Mouse (Mus musculus) testis, adult 2 months (tissue): ENCODE results near the gene Bach2. TPM values are rescaled to one million over a fixed set of nuclear protein-coding genes. Genes with fewer than 3 reads are reported as not detected.

Experiments used
- H3K27ac ChIP-seq: fragments of 200-500 bp; 2 replicates; pipeline ENCODE4 v1.5.1; 2012; ENCODE audit warnings: low read depth, low read length; ENCODE audit not compliant: control insufficient read depth, insufficient read depth
- H3K27me3 ChIP-seq: fragments of 200-500 bp; 2 replicates; pipeline ENCODE4 v1.6.1; 2012; ENCODE audit warnings: mild to moderate bottlenecking, low read length, moderate library complexity; ENCODE audit not compliant: control insufficient read depth, insufficient read depth
- H3K36me3 ChIP-seq: fragments of 200-500 bp; 2 replicates; pipeline ENCODE4 v1.6.1; 2012; ENCODE audit warnings: mild to moderate bottlenecking, low read length; ENCODE audit not compliant: control insufficient read depth, insufficient read depth
- H3K4me1 ChIP-seq: fragments of 200-500 bp; 2 replicates; pipeline ENCODE4 v1.6.1; 2012; ENCODE audit warnings: low read length; ENCODE audit not compliant: control insufficient read depth, insufficient read depth
- H3K4me3 ChIP-seq: fragments of 200-500 bp; 2 replicates; pipeline ENCODE4 v1.5.1; 2012; ENCODE audit warnings: low read depth, mild to moderate bottlenecking, low read length, moderate library complexity, mixed read lengths; ENCODE audit not compliant: control insufficient read depth
- CTCF ChIP-seq: fragments of 200-500 bp; IDR thresholded peaks from 2 replicates; pipeline ENCODE4 v1.5.1; 2012; ENCODE audit warnings: low read depth, mild to moderate bottlenecking, inconsistent platforms, low read length, moderate library complexity; ENCODE audit not compliant: control insufficient read depth, insufficient read depth, insufficient replicate concordance
- POLR2A ChIP-seq: fragments of 200-500 bp; IDR thresholded peaks from 2 replicates; pipeline ENCODE4 v1.6.1; 2012; ENCODE audit warnings: low read depth, mild to moderate bottlenecking, inconsistent platforms, low read length, moderate library complexity; ENCODE audit not compliant: control insufficient read depth
- polyA plus RNA-seq: library from polyadenylated mRNA; depleted of rRNA; stranded (reverse); fragments of >200 nt; gene quantifications from 2 replicates; pipeline ENCODE4 v1.2.3, GENCODE M21; 2012

The Bach2 gene
- polyA plus RNA-seq, 1 experiment: 2.3 TPM

DNA sequence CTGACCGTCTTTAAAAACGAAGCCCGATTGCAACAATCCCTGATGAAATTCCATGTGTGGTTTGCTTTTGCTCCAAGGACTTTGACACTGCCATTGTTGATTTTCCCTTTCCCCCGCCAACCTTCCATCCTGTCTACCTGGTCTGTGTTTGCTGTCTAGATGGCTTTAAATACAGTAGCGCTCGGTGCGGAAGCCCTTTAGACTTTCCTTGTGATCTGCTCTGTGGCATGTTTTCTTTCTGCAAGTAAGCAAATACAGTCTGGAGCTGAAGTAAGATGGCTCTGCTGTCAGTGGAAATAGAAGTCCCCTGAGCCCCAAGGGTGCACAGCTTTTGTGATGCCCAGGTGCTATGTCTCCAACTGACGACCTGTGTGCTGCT, 332.3 kb downstream of the Bach2 start:
- Histone ChIP-seq H3K27me3 (no peaks in the 10 kb centered on the region), H3K4me3 (no peak overlapping the region), H3K4me1 (no peaks in the 10 kb centered on the region), H3K27ac (no peak overlapping the region), H3K36me3 (no peaks in the 10 kb centered on the region)
- TF ChIP-seq CTCF: no peak
- no peak for TF ChIP-seq POLR2A

DNA sequence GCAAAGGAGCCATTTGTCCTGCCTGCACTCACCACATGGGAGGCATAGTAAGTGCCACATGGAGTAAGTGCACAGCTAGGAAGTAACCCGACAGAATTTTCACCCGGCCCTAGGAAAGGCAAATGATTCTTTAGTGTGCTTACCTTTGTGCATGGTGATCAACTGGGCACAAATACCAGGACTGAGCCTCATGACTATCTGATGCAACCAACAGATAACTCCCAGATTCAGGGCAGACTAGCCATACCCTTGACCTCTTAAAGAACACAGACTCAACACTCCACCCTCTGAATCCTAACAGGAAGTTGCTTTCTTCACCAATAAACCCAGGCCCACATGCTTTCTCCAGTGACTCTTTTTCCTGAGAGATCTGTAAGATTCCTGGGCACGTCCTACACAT, 332.8 kb downstream of the Bach2 start:
- H3K36me3 ChIP-seq: no peaks in the 10 kb centered on the region
- no peak overlapping the region for H3K4me3 ChIP-seq
- TF ChIP-seq POLR2A: no peak
- TF ChIP-seq CTCF: no peak
- no peaks in the 10 kb centered on the region for H3K4me1 ChIP-seq
- H3K27ac ChIP-seq: no peak overlapping the region
- no peaks in the 10 kb centered on the region for H3K27me3 ChIP-seq

DNA sequence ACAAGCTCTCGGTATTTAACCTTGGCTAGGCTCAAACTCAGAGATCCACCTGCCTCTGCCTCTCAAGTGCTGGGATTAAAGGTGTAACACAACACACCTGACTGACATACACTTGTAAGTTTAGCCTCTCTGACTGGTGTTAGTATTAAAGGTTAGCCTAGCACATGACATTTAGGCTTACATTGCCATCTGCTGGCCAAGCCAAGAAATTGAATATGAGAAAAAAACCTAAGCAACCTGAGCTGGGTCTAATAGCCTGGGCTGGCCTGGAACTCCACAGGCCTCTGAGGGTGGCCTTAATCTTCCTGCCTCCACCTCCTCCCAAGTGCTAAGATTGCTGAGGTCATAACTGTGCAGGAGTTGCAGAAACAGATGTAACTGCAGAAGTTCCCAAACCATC, 333.5 kb downstream of the Bach2 start:
- Histone ChIP-seq H3K4me1 (no peaks in the 10 kb centered on the region), H3K27me3 (no peaks in the 10 kb centered on the region), H3K4me3 (no peak overlapping the region), H3K27ac (no peak overlapping the region), H3K36me3 (no peaks in the 10 kb centered on the region)
- TF ChIP-seq POLR2A (no peak), CTCF (no peak)

DNA sequence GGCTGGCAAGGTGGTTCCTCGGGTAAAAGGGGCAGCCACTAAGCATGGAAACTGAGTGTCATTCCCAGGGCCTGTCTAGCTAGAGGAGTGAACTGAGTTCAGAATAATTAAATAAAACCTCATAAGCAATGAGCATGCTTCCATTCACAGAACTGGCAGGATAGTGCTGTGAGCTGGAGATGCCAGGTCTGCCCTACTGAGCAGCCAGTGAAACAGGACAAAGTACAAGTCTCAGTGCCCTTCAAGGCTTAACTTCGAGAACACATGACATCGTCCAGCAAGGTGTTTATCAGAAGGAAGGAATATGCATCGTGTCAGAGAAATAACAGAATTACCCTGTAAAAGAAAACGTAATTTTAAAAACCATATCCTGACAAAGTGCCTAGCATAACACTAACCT, 335.0 kb downstream of the Bach2 start:
- Histone ChIP-seq H3K36me3 (no peaks in the 10 kb centered on the region), H3K4me1 (no peaks in the 10 kb centered on the region), H3K27me3 (no peaks in the 10 kb centered on the region), H3K4me3 (no peak overlapping the region), H3K27ac (no peak overlapping the region)
- no peak for TF ChIP-seq CTCF
- no peak for TF ChIP-seq POLR2A

GRCm38 (mm10) chr4:32574604-32575003, 336.0 kb downstream of the Bach2 start:
- H3K27me3 ChIP-seq: no peaks in the 10 kb centered on the region
- no peak overlapping the region for H3K4me3 ChIP-seq
- no peaks in the 10 kb centered on the region for H3K36me3 ChIP-seq

DNA sequence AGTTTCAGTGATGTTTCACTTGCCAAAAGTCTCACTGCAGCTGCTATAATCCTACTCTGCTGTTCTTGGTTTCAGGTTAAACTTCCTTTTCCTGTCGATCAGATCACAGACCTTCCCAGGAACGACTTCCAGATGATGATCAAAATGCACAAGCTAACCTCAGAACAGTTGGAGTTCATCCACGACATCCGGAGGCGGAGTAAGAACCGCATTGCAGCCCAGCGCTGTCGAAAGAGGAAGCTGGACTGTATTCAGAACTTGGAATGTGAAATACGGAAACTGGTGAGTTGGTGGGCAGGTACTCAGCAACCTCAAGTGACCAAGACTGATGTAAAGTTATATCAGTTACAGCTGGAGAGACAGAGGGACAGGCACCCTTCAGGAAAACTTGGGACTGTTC, 336.6 kb downstream of the Bach2 start:
- TF ChIP-seq CTCF (no peak), POLR2A (no peak)
- no peaks in the 10 kb centered on the region for H3K36me3 ChIP-seq
- no peaks in the 10 kb centered on the region for H3K27me3 ChIP-seq
- H3K27ac ChIP-seq: no peak overlapping the region
- H3K4me3 ChIP-seq: no peak overlapping the region
- H3K4me1 ChIP-seq: no peaks in the 10 kb centered on the region

More at GRCm38 (mm10) chr4:32574604-32575003, 336.0 kb downstream of the Bach2 start:
- Histone ChIP-seq H3K4me1 (no peaks in the 10 kb centered on the region), H3K27ac (no peak overlapping the region)
- no peak for TF ChIP-seq POLR2A
- TF ChIP-seq CTCF: no peak

GRCm38 (mm10) chr4:32579850-32580249, 341.2 kb downstream of the Bach2 start:
- no peaks in the 10 kb centered on the region for H3K4me1 ChIP-seq
- no peak overlapping the region for H3K4me3 ChIP-seq
- H3K27me3 ChIP-seq: no peaks in the 10 kb centered on the region
- TF ChIP-seq POLR2A: no peak
- no peak for TF ChIP-seq CTCF
- H3K36me3 ChIP-seq: no peaks in the 10 kb centered on the region
- H3K27ac ChIP-seq: no peak overlapping the region

- Histone ChIP-seq H3K27ac (no peak overlapping the region), H3K4me3 (no peak overlapping the region), H3K36me3 (no peaks in the 10 kb centered on the region), H3K4me1 (no peaks in the 10 kb centered on the region), H3K27me3 (no peaks in the 10 kb centered on the region)
- TF ChIP-seq CTCF: no peak
- TF ChIP-seq POLR2A: no peak
Observed at GRCm38 (mm10) chr4:32584181-32584580, 345.6 kb downstream of the Bach2 start.
